Mouse (Mus musculus) heart, postnatal 36 days (tissue): Measurements from ENCODE around the gene Pdia4. TPM values are rescaled to one million over a fixed set of nuclear protein-coding genes. Genes with fewer than 3 reads are reported as not detected.
A peak's percentile ranks its signal among the peaks of the same experiment; 100 is the strongest.
"Not testable (repeated sequence)": the region's sequence is repeated elsewhere in the genome, so short reads cannot be mapped to it uniquely, and the experiment has no call there.

Source experiments
- DNase-seq, 2 experiments: peaks; one replicate each; pipeline ENCODE4 v3.0.0; 2021 to 2022
- intact Hi-C: fragments of 180-260 bp; cut with DNase I; formaldehyde crosslinking; loops from one replicate; pipeline ENCODE4 v1.15.1; 2025
- total RNA-seq, 2 experiments: library from RNA; stranded (reverse); gene quantifications; 2 replicates each; pipeline ENCODE4 v1.2.3; 2021

Pdia4 gene
- total RNA-seq = 10 to 100 TPM; 38.4 to 50.1 TPM

DNA sequence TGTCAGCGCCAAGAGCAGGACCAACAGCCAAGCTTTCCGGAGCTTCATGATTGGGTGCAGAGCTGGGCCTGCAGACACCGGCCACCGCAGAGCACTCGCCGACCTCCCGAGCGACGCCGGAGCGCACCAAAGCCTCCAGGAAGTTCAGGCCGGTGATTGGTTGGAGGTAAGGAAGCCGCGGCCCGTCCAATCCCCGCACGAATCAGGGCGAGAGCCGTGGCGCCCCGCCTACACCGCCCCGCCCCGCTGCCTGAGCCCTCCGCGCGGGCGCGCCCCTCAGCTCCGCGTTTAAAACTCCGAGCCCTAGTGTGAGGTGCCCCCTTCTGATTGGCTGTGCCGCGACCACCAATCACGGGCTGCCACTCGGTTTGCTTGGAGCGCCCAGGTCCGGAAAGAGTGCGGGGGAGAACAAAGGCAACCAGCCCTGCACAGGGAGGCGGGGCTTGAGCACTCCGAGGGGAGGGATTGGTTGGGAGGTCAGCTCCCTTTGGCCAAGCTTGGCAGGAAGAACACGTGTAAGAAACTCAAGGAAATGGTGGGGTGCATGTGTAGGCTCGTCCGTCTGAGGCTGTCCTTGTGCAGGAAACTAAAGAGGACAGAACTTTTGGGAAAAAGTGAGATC lies at the start of gene Pdia4:
TSS of gene Pdia4 (minus strand) at position 174 of the 622 bp plus-strand sequence.
- intact Hi-C loops = no loop called here
- DNase-seq = peak; percentile 96 to 97

DNA sequence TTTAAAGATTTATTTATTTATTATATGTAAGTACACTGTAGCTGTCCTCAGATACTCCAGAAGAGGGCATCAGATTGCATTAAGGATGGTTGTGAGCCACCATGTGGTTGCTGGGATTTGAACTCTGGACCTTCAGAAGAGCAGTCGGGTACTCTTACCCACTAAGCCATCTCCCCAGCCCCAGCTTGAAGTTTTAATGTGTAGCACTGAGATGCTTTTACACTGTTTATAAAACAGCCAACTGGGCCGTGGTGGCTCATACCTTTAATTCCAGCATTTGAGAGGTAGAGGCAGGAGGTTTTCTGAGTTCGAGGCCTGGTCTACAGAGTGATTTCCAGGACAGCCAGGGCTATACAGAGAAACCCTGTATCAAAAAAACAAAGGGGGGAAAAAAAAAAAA lies 44.5 kb upstream of the Pdia4 start:
- DNase-seq, intact Hi-C loops: not testable (repeated sequence)

DNA sequence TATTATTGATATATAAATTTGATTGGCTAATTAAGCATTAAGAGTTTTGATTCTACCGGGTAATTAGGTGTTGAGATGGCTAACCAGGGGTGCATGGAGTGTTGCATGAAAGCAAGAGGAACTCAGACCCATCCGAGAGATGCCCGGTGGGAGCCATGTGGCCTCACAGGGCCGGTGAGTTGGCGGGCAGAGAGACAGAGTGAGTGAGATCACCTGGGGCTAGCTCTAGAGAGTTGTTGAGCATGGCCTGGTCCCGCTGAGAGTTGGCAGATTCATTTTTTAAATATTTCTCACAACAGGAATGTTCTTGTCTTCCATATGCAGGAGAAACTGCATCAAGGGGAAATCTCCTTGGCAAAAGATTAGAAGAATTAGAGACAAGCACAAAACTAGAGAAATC lies 44.0 kb upstream of the Pdia4 start:
- intact Hi-C loops = no loop called here
- DNase-seq = no peak

DNA sequence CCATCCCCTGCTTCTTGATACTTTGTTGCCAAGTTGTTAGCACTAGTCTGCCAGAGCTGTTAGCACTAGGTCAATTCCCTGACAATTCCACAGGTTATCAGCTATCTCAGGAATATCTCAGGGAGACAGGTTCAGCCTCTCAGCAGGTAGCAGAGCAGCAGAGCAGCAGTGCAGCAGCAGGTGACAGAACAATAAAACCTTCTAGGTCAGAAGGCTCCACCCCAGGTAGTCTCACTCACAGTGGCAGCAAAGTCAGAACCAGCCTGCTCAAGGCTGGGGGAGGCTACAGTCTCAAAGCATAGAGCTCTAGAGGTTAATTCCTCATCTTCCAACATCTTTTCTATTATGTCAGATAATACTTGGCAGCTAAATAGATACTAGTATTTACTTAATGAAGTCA lies 32.5 kb upstream of the Pdia4 start:
- intact Hi-C loops = no loop called here
- DNase-seq = no peak

DNA sequence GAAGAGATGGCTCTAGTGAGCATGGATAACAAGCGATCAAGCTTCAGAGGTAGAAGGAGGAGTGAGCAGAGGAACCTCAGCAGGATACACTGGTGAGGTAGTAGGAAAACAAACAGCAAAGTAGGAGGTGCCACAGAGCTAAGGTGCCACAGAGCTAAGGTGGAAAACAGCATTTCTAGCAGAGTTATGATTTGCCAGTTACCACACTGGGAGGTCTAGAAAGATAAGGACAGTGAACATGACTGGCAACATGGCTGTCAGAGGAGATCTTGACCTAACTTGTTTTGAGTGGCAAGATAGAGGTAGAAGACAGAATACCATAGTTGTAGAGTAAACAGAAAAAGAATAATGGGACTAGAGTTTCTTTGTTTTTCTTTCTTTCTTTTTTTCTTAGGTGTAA lies 29.1 kb upstream of the Pdia4 start:
- intact Hi-C loops = no loop called here
- DNase-seq = no peak

DNA sequence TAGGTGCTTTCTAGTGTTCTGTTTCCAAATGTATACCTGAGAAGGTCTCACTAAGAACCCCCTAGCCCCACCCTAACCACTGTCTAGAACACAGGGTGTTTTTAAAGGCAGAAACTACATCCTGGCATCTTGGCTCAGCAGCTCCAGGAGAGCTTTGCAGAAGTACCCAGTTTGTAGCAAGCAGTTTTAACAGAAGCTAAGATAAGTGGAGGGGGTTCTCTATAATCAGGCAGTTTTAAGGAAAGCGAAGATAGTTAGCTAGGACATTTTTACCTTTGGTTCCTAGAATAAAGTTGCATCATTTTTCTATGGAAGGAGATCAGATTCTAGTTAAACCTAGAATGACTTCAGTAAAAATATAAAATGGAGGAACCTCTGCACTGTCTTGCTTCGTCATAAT lies 28.6 kb upstream of the Pdia4 start:
- DNase-seq = no peak
- intact Hi-C loops = no loop called here

DNA sequence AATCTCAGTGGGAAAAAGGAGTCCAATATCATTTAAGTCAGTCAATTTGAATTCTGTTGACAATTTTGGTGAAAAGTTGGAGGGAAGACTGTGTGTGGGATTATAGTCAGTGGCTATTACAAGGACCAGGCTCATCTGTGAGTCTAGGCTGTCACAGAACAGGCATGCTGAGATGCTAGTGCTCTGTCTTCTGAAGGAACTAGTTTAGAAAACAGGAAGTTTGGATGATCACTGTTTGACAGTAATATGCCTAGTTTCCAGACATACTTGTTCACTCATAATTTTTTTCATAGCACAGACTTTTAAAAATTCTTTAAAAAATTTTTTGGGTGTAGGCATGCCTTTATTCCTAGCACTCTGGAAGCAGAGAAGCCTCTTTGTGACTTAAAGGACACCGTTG lies 27.8 kb upstream of the Pdia4 start:
- intact Hi-C loops = no loop called here
- DNase-seq = no peak

DNA sequence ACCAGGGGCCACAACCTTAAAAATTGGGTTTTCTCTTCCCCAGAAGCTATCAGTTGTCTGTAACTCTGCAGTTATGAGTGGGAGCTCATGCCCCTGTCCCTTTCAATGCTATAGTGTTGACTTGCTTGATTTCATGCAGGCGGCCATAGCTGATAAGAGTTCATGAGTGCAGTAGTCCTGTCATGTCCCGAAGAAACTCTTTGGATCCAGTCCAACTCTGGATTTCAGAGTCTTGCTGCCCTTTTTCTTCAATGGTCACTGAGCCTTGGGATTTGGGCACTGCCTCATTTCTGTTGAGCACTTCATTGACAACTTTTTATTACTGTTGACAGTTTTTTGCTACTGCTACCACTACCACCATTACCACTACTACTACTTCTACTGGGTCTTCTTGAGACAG lies 24.4 kb upstream of the Pdia4 start:
- intact Hi-C loops = loop anchor here (2.0 kb wide), 1 partner anchor 39 kb away; the partner anchor contains the start of gene Zfp282
- no peak for DNase-seq

DNA sequence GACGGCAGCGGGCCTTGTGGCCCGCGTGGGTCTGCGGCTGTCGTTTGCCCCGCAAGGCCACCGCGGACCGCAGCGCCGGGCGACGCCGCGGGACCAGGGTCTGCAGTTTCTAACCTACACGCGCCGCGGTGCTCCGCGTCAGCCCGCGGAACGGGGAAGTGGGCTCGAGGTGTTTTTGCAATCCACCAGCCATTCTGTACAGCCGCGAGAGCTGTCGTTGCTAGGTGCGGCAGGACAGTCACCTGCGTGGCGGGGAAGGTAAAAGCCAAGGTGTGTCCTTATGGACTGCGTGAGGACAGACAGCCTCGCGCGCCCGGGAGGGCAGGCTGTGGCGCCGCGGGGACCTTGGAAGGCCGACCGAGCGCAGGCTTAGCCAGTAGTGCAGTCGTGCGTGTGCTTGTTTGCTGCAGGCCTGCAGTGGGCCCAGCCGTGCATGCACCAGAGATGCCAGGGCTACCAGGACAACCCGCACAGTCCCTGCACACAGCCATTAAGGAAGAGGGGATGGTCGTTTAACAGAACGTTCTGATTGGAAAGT lies 22.8 kb upstream of the Pdia4 start:
- DNase-seq = peak in 1 of 2 experiments; percentile 46
- intact Hi-C loops = loop anchor here (1.0 to 2.0 kb wide), 2 partner anchors 41 to 84 kb away; partner anchors contain the start of genes Zfp212 and Zfp282

DNA sequence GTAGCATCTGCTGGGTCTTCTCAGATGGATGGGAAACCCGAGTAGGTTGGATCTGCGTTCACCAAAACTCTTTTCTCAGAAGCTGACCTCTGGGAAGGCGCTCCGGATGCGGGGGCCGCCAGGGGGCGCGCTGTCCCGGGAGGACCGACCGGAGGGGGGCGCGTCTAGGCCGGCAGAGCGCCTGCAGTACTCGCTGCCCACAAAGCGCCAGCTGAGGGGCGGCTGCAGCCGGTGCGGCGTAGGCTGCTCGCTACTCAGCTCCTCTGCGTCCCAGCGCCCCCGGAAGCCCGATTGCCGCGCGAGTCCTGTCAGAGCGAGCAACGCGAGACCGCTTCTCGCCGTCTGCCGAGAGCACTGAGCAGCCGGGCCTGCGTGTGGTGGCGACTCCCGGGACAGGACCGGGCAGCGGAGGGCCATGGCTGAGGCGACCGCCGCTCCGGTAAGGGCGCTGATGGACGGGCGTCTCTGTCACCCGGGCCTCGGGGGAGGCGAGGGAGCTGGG lies 22.3 kb upstream of the Pdia4 start, which contains the start of gene Zfp398:
TSS of gene Zfp398 (plus strand) at position 180 of the 502 bp plus-strand sequence.
- DNase-seq = peak; percentile 96 to 98
- intact Hi-C loops = loop anchor here (1.0 kb wide), 1 partner anchor 85 kb away; the partner anchor contains the start of gene Zfp212

DNA sequence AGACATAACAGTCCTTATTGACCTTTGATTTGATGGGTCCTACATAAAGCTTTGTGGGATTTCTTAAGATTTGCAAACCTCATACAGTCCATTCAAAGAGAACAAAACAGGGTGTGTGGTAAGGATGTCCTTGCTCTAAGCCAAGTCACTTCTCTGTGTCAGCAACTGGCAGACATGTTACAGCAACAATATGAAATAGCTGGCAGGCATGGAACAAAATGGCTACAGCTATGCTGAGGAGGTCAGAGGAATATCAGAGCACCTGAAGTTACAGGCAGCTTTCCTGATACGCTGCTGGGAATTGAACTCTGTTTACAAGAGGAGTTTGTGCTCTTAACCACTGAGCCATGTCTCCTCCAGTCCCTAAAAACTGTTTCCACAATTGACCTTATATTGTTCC lies 19.0 kb upstream of the Pdia4 start:
- intact Hi-C loops = no loop called here
- no peak for DNase-seq

DNA sequence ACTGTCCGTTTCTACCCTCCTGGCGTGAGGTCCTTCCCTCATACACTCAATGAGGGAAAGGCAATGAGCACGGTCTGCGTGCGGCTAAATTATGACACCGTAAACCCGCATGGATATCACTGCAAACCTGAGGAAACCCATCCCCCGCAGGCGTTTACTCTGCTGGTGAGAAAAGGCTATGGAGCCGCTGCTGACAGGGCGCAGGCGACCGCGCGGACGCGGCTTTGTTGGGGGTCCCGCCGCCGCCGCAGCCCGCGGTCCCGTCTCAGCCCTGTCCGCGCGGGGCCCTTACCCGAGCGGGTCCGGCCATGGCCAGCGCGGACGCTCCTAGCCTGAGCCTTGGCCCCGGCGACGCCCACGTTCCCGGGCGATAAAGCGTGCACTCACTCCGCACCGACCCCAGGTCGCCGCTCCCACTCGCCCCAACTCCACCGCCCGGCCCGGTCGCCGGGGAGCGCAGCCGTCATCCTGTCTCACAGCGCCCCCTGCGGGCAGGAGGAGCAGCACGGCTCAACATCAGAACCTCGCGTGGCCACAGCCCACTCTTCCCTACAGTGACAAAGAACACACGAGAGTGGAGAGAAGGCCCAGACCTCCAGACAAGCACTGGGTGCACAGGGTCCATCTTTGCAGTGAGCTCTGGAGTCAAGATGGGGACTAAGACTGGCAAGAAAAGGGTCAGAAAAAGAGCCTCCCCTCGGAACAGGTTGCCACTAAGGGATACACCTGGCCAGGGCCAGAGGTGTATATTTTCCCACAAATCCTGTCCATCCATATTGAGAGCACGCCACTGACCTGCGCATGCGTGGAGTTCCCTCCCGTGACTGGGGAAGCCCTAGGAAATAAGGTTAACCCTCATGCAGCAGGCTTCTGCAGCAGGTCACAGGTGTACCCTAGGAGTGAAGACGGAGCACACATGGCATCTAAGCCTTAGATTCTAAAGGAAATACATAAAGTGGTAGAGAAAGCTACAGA lies 17.2 kb upstream of the Pdia4 start, which contains the start of gene Zfp786:
TSS of gene Zfp786 (minus strand) at position 764 of the 975 bp plus-strand sequence.
- DNase-seq = peak; percentile 94 to 95
- intact Hi-C loops = loop anchor here (1.0 kb wide), 1 partner anchor 31 kb away; no protein-coding TSS in a partner anchor

DNA sequence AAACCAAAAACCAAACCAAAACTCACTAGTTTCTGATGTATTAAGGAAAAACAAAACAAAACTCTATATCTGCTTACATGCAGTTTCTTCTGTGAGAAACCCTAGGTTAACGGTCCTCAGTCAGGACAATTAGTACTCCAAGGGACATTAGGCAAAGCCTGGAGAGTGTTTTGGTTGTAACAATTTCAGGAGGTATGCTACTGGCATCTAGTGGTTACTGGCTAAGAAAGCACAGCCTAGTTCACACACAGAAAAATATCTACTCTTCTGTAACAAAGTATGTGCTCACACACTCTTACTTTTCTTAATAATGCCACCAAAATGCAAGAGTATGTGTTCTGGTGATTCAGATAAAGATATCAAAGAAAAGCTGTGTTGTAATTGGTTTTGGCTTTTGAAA lies 15.7 kb upstream of the Pdia4 start:
- intact Hi-C loops = no loop called here
- no peak for DNase-seq

DNA sequence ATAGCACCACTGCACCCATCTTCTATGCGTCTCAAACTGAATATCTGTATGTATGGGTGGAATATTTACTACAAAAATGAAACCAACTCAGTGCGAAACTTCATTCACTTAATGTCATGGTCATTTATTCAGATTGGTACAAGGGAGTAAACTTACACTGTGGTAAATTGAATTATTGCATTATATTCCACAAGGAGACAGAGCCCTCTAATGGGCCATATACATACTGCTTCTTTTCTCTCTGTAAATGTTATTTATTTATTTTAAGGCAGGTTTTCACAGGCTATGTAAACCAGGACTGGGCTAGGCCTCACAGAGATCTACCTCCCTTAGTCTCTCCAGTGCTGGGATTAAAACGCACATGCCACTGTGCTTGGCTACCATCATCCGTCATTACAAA lies 14.2 kb upstream of the Pdia4 start:
- intact Hi-C loops = no loop called here
- DNase-seq = no peak

DNA sequence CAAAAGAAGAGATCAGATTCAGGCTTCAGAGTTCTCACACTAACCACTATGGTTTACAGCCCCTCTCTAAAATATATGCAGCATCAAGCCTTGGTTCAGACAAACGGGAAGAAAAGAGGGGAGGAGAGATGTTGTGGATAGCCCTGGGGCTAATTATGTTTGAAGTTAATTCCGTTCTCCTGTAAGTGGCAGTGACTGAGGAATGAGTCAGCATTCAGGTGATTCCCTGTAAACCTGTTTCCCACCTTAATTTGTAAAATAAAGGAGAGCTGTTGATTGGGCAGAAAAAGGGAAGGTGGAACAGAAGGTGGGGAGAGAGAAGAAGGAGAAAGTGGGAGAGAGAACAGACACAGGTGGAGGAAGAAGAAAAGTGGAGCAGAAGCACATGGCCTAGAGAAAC lies 11.0 kb upstream of the Pdia4 start:
- no peak for DNase-seq
- intact Hi-C loops = no loop called here

DNA sequence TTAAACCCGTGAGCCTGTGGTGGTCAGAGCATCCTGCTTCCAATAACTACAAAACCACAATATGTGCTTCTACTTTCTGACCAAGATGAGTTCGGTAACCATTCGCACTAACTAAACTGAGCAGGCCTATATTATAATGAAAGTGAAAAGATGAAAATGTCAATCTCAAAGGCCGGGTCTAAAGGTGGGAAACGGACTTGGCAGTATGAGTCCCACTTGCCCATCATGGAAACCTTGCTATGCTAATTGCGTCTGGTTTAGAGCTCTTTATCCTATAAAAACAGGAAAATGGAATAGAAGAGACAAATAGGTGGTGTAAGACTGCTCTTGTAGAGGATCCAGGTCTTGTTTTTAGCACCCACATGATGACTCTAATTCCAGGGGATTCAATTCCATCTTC lies 8.5 kb upstream of the Pdia4 start:
- no peak for DNase-seq
- intact Hi-C loops = no loop called here

DNA sequence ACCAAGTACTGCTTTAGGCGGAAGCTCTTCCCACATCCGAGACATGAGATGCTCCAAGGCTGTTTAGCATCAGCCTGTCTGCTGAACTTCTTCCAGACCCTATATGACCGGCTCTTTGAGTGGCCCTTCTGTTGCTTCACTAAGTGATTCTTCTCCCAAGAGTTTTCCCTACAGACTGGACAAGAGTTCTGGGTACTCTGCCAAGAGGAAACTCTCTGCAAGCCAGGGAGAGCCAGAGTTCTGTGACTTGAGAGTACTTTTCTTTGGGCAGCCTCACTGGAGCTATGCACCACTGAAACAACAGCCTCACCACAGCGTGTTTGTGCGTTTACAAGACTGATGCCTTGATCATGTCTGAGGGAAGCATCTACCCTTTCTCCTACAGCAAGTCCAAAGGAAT lies 8.0 kb upstream of the Pdia4 start:
- no peak for DNase-seq
- intact Hi-C loops = no loop called here

DNA sequence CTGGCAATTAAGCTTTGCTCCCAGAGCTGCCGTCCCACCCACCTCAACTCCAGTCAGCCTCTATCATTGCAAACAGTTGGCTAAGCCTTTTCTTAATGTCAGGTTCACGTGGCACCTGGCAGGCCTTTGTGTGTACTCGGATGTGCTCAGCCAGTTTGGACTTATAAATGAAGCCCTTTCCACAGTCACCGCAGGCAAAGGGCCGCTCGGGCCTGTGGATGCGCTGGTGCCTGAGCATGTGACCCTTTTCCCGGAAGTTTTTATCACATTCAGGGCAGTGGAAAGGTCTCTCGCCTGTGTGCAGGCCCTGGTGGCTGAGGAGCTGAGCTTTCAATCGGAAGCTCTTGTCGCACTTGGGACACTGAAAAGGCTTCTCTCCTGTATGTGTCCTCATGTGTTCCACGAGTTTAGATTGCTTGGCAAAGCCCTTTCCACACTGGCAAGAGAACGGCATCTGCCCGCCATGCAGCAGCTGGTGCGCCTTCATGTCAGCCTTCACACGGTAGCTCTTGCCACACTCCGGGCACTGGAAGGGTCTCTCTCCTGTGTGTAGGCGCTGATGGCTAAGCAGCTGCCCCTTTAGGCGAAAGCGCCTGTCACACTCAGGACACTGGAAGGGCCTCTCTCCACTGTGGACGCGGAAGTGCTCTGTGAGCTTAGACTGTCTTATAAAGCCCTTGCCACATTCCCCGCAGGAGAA lies 6.5 kb upstream of the Pdia4 start:
- intact Hi-C loops = no loop called here
- no peak for DNase-seq

DNA sequence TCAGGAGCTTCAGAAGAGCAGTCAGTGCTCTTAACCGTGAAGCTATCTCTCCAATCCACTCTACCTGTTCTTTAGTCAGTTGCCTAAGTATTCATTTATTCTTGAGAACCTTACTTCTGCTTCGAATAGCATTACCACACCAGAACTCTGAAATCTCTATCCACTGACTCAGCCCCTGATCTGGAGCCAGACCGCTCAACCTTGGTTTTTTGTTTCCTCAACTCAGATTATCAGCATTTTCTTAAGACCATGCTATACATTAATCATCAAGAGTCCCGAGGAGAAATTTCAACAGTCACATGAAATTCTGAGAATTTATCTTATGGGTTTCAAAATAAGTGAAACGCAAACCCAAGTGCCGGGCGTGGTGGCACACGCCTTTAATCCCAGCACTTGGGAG lies 5.5 kb upstream of the Pdia4 start:
- DNase-seq = no peak
- intact Hi-C loops = no loop called here

DNA sequence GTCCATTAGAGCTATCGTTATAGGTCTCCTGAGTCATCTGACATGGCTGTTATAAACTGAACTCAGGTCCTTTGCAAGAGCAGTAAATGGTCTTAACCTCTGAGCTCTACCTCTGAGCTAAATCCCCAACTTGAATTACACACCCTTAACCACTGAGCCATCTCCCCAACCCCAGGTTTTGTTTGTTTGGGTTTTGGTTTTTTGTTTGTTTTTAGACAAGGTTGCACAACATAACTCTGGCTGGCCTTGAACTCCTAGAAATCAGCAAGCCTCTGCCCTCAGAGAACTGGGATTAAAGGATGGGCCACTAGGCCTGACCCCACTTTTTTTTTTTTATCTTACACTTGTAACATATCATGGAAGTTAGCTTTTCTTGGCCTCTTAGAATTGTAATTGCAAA lies 2.9 kb upstream of the Pdia4 start:
- intact Hi-C loops = no loop called here
- DNase-seq = no peak
